Mouse (Mus musculus) forebrain, embryonic 14.5 days (tissue): ENCODE data around the gene Fbn1. TPM values are rescaled to one million over a fixed set of nuclear protein-coding genes. Genes with fewer than 3 reads are reported as not detected.

Experiments used
- ATAC-seq: fragments of 200-750 bp; cut with Nextera tagmentation; 2 replicates; pipeline ENCODE4 v1.8.0; 2017; ENCODE audit warnings: mild to moderate bottlenecking, moderate library complexity
- DNase-seq: peaks from one replicate; pipeline ENCODE4 v3.0.0-alpha.2; 2015; ENCODE audit warnings: low spot score
- H3K27ac ChIP-seq: fragments of 300-500 bp; sonication (generic); 2 replicates; pipeline ENCODE4 v1.5.1; 2014; ENCODE audit warnings: low read depth, mild to moderate bottlenecking, control low read depth, low read length, moderate library complexity
- H3K27me3 ChIP-seq: fragments of 300-500 bp; sonication (generic); replicated peaks from 2 replicates; pipeline ENCODE4 v1.6.1; 2014; ENCODE audit warnings: low read length, control low read depth, mixed read lengths; ENCODE audit not compliant: control insufficient read depth, insufficient read depth
- H3K36me3 ChIP-seq: fragments of 300-500 bp; sonication (generic); 2 replicates; pipeline ENCODE4 v1.6.1; 2014; ENCODE audit warnings: low read length, control low read depth; ENCODE audit not compliant: control insufficient read depth, insufficient read depth
- H3K4me1 ChIP-seq: fragments of 300-500 bp; sonication (generic); 2 replicates; pipeline ENCODE4 v1.6.1; 2014; ENCODE audit warnings: antibody characterized with exemption, low read length, control low read depth; ENCODE audit not compliant: control insufficient read depth, insufficient read depth
- H3K4me2 ChIP-seq: fragments of 300-500 bp; sonication (generic); 2 replicates; pipeline ENCODE4 v1.6.1; 2014; ENCODE audit warnings: mild to moderate bottlenecking, control low read depth, low read length
- H3K4me3 ChIP-seq: fragments of 300-500 bp; sonication (generic); 2 replicates; pipeline ENCODE4 v1.5.1; 2014; ENCODE audit warnings: low read depth, low read length, control low read depth
- H3K9ac ChIP-seq: fragments of 300-500 bp; sonication (generic); 2 replicates; pipeline ENCODE4 v1.6.1; 2014; ENCODE audit warnings: mild to moderate bottlenecking, low read length, control low read depth, moderate library complexity
- H3K9me3 ChIP-seq: fragments of 300-500 bp; sonication (generic); replicated peaks from 2 replicates; pipeline ENCODE4 v1.6.1; 2016; ENCODE audit warnings: low read length, control low read depth, mixed read lengths; ENCODE audit not compliant: control insufficient read depth
- WGBS: fragments of 180-500 bp; shearing (Covaris S2); extraction: QIAGEN DNeasy Blood & Tissue Kit; methylation state at CpG from one replicate; pipeline ENCODE4 v1.1.7; 2014; 5-methylcytosine and 5-hydroxymethylcytosine counted together
- polyA plus RNA-seq: library from polyadenylated mRNA; unstranded; fragments of >200 nt; fragmentation: Nextera tagmentation; extraction: Ambion mirVana; gene quantifications from 2 replicates; pipeline ENCODE4 v1.2.1, GENCODE M21; 2014

Fbn1 gene
- polyA plus RNA-seq, 1 experiment from 2014 or later = 2.1 TPM

DNA sequence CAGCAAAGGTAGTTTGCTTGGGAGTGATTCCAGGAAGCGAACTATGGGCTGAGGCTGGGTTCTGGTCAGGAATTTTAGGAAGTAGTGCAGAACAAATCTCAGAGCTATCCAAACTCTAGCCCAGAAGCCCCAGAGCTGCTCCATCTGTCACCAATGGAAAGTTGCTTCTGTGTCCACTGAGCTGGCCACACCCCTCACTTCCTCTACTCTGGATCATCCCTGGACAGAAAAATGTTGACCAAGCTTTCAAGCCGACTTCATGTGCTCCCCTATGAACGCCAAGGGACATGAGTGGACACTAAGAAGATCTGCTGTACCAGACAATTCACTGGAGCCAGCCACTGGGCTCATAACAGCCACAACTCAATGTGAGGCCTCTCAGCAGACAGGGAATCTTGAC is 31.6 kb downstream of the Fbn1 start:
- ATAC-seq (no peak), DNase-seq (no peak)
- H3K36me3 ChIP-seq = no peaks in the 10 kb centered on the region
- H3K27ac ChIP-seq = no peak overlapping the region
- H3K4me3 ChIP-seq = no peak overlapping the region
- H3K4me1 ChIP-seq = no peaks in the 10 kb centered on the region
- H3K27me3 ChIP-seq = no peaks in the 10 kb centered on the region
- 92% methylated on average over 3 of the region's 3 CpGs for WGBS
- no peak overlapping the region for H3K9ac ChIP-seq
- H3K9me3 ChIP-seq = no peaks in the 10 kb centered on the region
- no peak overlapping the region for H3K4me2 ChIP-seq

DNA sequence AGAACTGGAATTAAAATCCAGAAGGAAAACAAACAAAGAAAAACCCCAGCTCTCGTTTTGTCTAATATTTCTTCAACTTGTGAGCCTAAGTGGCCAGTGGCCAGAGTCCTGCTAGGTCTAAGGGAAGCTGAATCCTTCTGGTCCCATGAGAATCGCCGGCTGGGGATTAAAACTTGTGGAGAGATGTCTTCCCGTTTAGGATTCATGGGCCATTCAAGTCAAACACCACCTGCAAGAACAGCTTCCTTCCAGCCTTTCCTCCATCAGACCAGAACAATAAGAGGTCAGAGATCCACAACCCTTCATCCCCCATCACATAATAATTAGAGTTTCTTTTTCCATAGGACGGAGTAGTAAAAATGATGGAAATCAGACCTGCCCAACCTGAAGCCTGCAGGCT is 33.1 kb downstream of the Fbn1 start:
- Histone ChIP-seq H3K27ac (no peak overlapping the region), H3K9ac (no peak overlapping the region), H3K9me3 (no peaks in the 10 kb centered on the region), H3K4me2 (no peak overlapping the region), H3K27me3 (no peaks in the 10 kb centered on the region), H3K4me3 (no peak overlapping the region), H3K4me1 (no peaks in the 10 kb centered on the region), H3K36me3 (no peaks in the 10 kb centered on the region)
- WGBS = 82% methylated on average over 5 of the region's 5 CpGs
- ATAC-seq (no peak), DNase-seq (no peak)

DNA sequence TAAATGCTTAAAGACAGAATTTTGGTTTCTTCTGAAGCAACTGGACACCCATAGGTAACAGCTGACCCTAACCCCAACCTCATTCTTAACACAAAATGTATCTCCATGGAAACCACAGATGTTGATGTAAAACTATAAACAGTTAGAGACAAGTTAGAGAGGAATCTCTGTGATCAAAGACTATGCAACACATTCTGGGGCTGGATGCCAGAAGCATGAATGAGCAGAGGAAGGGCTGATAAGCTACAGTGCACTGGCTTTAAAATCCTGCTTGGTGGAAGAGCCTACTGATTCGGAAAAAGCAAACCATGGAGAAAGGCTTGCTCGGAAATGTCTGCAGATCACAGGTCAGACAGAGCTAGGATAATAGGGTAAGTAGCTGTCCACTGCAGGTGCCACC is 34.6 kb downstream of the Fbn1 start:
- no peaks in the 10 kb centered on the region for H3K36me3 ChIP-seq
- no peak overlapping the region for H3K4me2 ChIP-seq
- H3K4me1 ChIP-seq = no peaks in the 10 kb centered on the region
- no peak overlapping the region for H3K4me3 ChIP-seq
- H3K9me3 ChIP-seq = no peaks in the 10 kb centered on the region
- no peak for DNase-seq
- ATAC-seq = no peak
- H3K9ac ChIP-seq = no peak overlapping the region
- 91% methylated on average over 2 of the region's 2 CpGs for WGBS
- H3K27me3 ChIP-seq = no peaks in the 10 kb centered on the region
- H3K27ac ChIP-seq = no peak overlapping the region

DNA sequence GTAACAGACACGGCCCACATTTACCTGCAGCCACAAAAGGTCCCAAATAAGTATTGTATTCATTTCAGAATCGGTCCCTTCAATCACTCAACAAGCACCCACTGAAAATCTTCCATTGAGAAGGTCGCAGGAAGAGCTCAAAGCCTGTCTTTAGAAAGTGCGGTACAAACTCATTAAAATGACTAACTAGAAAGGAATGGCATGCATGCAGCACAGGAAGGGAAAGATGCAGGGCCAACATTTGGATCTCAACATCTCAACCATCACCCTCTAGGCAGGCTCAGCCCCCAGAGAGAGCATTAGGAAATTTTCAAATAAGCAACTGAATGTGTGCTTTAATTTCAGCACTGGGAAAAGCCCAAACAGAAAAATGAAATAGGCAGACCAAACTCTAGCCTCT is 36.1 kb downstream of the Fbn1 start:
- H3K4me1 ChIP-seq = no peaks in the 10 kb centered on the region
- DNase-seq = no peak
- no peak overlapping the region for H3K27ac ChIP-seq
- 80% methylated on average over 4 of the region's 4 CpGs for WGBS
- no peak overlapping the region for H3K9ac ChIP-seq
- no peaks in the 10 kb centered on the region for H3K27me3 ChIP-seq
- no peaks in the 10 kb centered on the region for H3K36me3 ChIP-seq
- no peaks in the 10 kb centered on the region for H3K9me3 ChIP-seq
- no peak for ATAC-seq
- no peak overlapping the region for H3K4me2 ChIP-seq
- H3K4me3 ChIP-seq = no peak overlapping the region

DNA sequence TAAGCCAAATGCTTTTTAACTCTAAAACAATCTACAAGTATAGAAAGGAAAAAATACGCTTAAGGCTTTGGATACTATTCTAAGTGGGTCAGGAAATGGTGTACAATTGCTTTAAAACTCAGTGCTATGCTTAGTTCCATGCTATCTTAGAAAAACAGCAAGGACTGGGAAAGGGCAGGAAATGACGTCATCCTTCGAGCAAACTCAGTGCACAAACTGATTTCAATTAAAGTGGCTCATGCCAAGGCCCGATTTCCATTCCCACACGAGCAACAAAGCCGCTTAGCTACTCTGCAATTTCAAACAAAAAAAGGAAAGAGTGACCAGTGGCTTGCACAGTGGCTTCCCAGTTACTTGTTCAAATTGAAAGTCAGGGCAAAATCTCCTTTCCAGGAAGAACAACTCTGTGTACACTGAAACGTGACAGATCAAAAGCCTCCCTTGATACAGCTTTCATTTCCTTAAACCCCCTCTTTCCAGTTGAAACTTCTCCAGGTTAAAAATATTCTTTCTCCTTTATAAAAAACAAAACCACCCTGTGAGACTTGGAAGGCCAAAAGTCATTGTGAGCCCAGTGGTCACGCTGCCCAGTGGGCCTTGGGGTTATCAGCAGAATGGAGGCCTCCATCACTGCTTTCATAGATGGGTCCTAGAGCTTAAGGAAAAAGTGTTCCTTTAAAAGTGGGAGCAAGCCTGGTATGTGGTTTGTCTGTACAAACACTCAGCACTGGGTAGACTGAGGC is 37.1 kb downstream of the Fbn1 start:
- Histone ChIP-seq H3K4me2 (no peak overlapping the region), H3K36me3 (peaks cover 4% of the 10 kb centered on the region; the same call in 1 of the 2 replicates), H3K4me3 (no peak overlapping the region), H3K4me1 (no peaks in the 10 kb centered on the region), H3K27me3 (no peaks in the 10 kb centered on the region), H3K27ac (no peak overlapping the region), H3K9me3 (no peaks in the 10 kb centered on the region), H3K9ac (no peak overlapping the region)
- 71% methylated on average over 8 of the region's 8 CpGs for WGBS
- DNase-seq (peak; percentile 22), ATAC-seq (no peak)

DNA sequence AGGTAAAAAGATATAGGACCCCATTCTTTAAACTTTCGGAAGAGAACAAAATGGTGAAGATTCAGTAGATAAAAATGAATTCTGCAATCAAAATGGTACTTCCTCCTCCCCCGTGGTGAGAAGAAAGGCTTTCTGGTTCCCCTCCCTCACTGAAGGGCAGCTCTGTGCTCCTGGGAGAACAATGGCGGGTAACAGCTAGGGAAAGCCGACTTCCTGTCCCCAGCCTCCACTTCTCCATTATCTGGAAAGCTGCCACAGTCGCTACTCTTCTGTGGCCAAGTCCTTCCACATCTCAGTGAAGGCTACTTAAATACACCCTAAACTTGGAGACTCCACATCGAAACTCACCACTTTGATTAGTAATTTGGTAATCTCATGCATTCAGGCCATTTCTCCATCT is 43.8 kb downstream of the Fbn1 start:
- no peak for ATAC-seq
- Histone ChIP-seq H3K4me3 (no peak overlapping the region), H3K4me1 (no peaks in the 10 kb centered on the region), H3K36me3 (peaks cover 4% of the 10 kb centered on the region; the same call in 1 of the 2 replicates), H3K4me2 (no peak overlapping the region), H3K9ac (no peak overlapping the region), H3K9me3 (no peaks in the 10 kb centered on the region), H3K27me3 (no peaks in the 10 kb centered on the region), H3K27ac (no peak overlapping the region)
- WGBS = 91% methylated on average over 6 of the region's 6 CpGs
- DNase-seq = no peak

DNA sequence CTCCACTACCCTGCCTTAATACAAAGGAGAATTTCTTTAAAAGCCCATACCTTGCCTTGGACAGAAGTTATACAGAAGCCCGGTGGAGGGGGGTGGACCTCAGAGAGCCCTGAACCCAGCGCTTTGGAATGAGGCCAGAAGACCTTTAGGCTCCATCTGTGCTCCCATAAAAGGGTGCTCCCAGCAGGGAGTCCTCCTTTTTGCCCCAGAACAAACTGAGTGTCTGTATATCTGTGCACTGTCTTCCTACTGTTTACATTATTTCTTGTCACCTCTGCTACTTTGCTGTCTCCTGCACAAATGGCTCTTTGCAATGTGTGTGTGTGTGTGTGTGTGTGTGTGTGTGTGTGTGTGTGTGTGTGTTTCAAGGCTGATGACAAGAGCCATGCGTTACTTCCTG is 48.7 kb downstream of the Fbn1 start:
- H3K36me3 ChIP-seq = no peaks in the 10 kb centered on the region
- H3K9me3 ChIP-seq = no peaks in the 10 kb centered on the region
- H3K4me1 ChIP-seq = no peaks in the 10 kb centered on the region
- no peak overlapping the region for H3K4me2 ChIP-seq
- WGBS = 87% methylated on average over 3 of the region's 3 CpGs
- DNase-seq (no peak), ATAC-seq (no peak)
- H3K27me3 ChIP-seq = no peaks in the 10 kb centered on the region
- no peak overlapping the region for H3K9ac ChIP-seq
- no peak overlapping the region for H3K4me3 ChIP-seq
- H3K27ac ChIP-seq = no peak overlapping the region

DNA sequence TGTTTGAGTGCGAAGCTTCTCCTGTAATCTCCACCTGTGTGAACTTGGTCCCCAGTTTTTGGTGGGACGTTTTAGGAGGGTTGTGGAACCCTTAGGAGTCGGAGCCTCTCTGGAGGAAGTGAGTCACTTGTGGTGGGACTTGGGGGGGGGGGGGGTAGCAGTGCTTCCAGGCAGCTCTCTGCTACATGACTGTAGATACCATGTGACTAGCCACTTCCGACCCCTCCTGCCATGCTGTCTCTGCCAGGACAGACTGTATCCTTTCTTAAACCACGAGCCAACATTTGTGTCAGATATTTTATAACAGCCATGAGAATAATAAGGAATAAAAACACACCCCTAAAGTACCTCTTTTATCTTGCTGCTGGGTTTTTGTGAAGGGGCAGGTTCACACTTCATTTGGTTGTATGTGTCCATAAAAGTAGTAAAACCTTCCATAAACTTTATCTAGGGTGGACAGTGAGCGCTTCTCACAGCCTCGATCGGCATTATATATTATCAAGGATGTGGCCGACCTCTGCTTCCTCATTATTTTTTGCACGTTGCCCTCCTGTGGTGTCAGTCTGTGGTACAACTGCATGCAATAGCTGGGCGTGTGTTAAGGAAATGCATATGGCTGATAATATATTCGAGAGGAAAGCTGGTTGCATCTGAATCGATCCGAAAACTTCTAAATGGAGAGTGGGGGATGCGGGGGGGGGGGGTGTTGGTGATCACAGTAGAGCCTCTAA is 51.6 kb downstream of the Fbn1 start:
- no peak overlapping the region for H3K27ac ChIP-seq
- H3K27me3 ChIP-seq = no peaks in the 10 kb centered on the region
- H3K36me3 ChIP-seq = no peaks in the 10 kb centered on the region
- no peaks in the 10 kb centered on the region for H3K4me1 ChIP-seq
- ATAC-seq (no peak), DNase-seq (no peak)
- H3K4me3 ChIP-seq = no peak overlapping the region
- H3K9ac ChIP-seq = no peak overlapping the region
- H3K9me3 ChIP-seq = no peaks in the 10 kb centered on the region
- WGBS = 88% methylated on average over 15 of the region's 15 CpGs
- no peak overlapping the region for H3K4me2 ChIP-seq

DNA sequence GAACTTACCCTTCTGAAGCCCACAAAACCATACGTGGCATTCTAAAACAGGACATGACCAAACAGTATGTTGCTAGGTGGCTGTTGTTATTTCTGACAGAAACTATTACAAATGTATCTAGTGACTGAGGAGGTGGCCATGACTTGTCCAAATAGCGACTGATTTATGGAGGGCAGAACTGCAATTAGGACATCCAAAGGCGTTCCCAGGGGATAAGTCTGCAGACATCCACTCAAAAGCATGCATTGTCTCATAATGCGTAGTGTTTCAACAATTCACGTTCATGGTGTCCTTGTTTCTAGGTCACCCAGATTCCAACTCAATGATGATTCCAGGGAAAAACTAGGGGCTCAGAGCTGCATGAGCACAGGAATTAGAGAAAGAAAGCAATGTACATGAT is 53.0 kb downstream of the Fbn1 start:
- 92% methylated on average over 5 of the region's 5 CpGs for WGBS
- no peak overlapping the region for H3K4me3 ChIP-seq
- no peaks in the 10 kb centered on the region for H3K27me3 ChIP-seq
- H3K36me3 ChIP-seq = no peaks in the 10 kb centered on the region
- H3K4me2 ChIP-seq = no peak overlapping the region
- no peak for ATAC-seq
- no peaks in the 10 kb centered on the region for H3K9me3 ChIP-seq
- DNase-seq = no peak
- H3K9ac ChIP-seq = no peak overlapping the region
- no peaks in the 10 kb centered on the region for H3K4me1 ChIP-seq
- H3K27ac ChIP-seq = no peak overlapping the region
